Mouse (Mus musculus) forebrain, embryonic 15.5 days (tissue): ENCODE data around the gene Fam219a. TPM values are rescaled to one million over a fixed set of nuclear protein-coding genes. Genes with fewer than 3 reads are reported as not detected.

Experiments
- ATAC-seq: fragments of 200-750 bp; cut with Nextera tagmentation; replicated peaks from 2 replicates; pipeline ENCODE4 v1.8.0; 2017; ENCODE audit warnings: mild to moderate bottlenecking, moderate TSS enrichment, moderate library complexity
- H3K27ac ChIP-seq: fragments of 300-500 bp; sonication (generic); replicated peaks from 2 replicates; pipeline ENCODE4 v1.5.1; 2015; ENCODE audit warnings: mild to moderate bottlenecking, inconsistent platforms
- H3K27me3 ChIP-seq: fragments of 300-500 bp; sonication (generic); 2 replicates; pipeline ENCODE4 v1.6.1; 2015; ENCODE audit warnings: inconsistent platforms
- H3K36me3 ChIP-seq: fragments of 300-500 bp; sonication (generic); 2 replicates; pipeline ENCODE4 v1.6.1; 2015; ENCODE audit warnings: mild to moderate bottlenecking, inconsistent platforms
- H3K4me1 ChIP-seq: fragments of 300-500 bp; sonication (generic); 2 replicates; pipeline ENCODE4 v1.6.1; 2015; ENCODE audit warnings: inconsistent platforms
- H3K4me2 ChIP-seq: fragments of 300-500 bp; sonication (generic); replicated peaks from 2 replicates; pipeline ENCODE4 v1.6.1; 2015; ENCODE audit warnings: mild to moderate bottlenecking, inconsistent platforms
- H3K4me3 ChIP-seq: fragments of 300-500 bp; sonication (generic); 2 replicates; pipeline ENCODE4 v1.5.1; 2015; ENCODE audit warnings: mild to moderate bottlenecking, inconsistent platforms
- H3K9ac ChIP-seq: fragments of 300-500 bp; sonication (generic); replicated peaks from 2 replicates; pipeline ENCODE4 v1.6.1; 2015; ENCODE audit warnings: mild to moderate bottlenecking, inconsistent platforms
- H3K9me3 ChIP-seq: fragments of 300-500 bp; sonication (generic); 2 replicates; pipeline ENCODE4 v1.6.1; 2016; ENCODE audit warnings: inconsistent platforms
- WGBS: fragments of 180-500 bp; shearing (Covaris S2); methylation state at CpG from one replicate; pipeline ENCODE4 v1.1.7; 2015; ENCODE audit warnings: mixed read lengths; 5-methylcytosine and 5-hydroxymethylcytosine counted together
- polyA plus RNA-seq: library from polyadenylated mRNA; unstranded; fragments of >200 nt; fragmentation: Nextera tagmentation; extraction: Ambion mirVana; gene quantifications from 2 replicates; pipeline ENCODE4 v1.2.1, GENCODE M21; 2015

Gene Fam219a
- polyA plus RNA-seq, 1 experiment from 2014 or later: 14.7 TPM

GRCm38 (mm10) chr4:41573492-41573891, 4.2 kb upstream of the Fam219a start:
- Histone ChIP-seq H3K9me3 (no peaks in the 10 kb centered on the region), H3K4me1 (peaks cover 20% of the 10 kb centered on the region), H3K9ac (no peak overlapping the region), H3K4me2 (no peak overlapping the region), H3K36me3 (no peaks in the 10 kb centered on the region), H3K4me3 (no peak overlapping the region), H3K27me3 (no peaks in the 10 kb centered on the region), H3K27ac (no peak overlapping the region)
- no peak for ATAC-seq
- 48% methylated on average over 4 of the region's 4 CpGs for WGBS

DNA sequence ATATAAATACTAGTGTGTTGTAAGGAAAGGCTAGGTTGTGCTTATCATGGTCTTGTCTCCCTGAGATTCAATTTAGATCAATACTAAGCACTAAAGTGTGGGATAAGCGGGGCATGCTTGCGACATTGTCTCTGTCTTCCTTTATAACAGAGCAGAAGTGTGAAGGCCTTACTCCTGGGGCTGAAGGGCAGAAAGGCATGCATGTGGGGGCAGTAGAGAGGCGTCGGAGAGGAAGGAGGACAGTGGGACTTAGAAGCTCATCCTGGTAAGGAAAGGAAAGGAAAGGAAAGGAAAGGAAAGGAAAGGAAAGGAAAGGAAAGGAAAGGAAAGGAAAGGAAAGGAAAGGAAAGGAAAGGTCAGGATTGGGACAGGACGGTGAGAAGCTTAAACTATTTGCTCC, 2.2 kb upstream of the Fam219a start:
- H3K4me2 ChIP-seq: no peak overlapping the region
- 24% methylated on average over 5 of the region's 5 CpGs for WGBS
- H3K4me1 ChIP-seq: peaks cover 27% of the 10 kb centered on the region
- H3K4me3 ChIP-seq: no peak overlapping the region
- H3K36me3 ChIP-seq: no peaks in the 10 kb centered on the region
- no peaks in the 10 kb centered on the region for H3K9me3 ChIP-seq
- no peak for ATAC-seq
- no peaks in the 10 kb centered on the region for H3K27me3 ChIP-seq
- no peak overlapping the region for H3K9ac ChIP-seq
- H3K27ac ChIP-seq: no peak overlapping the region

DNA sequence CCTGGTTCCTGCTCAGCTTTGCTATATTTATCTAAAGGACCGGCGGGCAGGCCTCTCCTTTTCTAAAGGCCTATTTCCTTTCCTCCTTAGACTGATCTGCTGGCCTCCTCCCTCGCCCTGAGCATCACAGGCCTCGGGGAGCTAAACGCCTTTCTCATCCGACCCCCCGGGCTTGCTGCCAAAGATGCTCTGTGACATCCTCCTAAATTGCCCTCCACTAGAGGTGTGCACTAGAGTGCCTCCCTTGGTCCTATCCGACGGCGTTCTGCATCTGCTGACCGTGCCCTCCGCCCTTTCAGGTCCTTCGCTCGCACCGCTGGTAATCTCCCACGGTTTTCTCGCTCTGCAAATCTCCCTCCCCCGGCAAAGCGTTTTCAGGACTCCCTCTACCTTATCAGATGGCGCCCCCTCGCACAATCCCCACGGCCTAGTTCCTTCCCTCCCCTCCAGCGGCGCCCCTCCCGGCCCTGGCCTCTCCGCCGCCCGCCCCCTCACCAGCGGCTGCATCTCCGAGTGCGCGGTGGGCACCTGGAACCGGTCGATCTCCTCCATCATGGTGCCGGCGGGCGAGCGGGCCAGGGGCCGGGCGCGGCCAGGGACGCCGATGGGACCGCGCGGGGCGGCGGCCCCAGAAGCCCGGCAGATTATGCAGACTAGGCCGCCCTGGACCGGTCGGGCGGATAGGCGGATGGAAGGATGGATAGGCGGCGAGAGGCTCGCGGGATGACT, 492 bp downstream of the Fam219a start:
- Histone ChIP-seq H3K36me3 (no peaks in the 10 kb centered on the region), H3K4me3 (peak overlapping the region; percentile 80), H3K27ac (peak overlapping the region; percentile 92), H3K4me2 (peak overlapping the region; percentile 53), H3K9ac (peak overlapping the region; percentile 81), H3K9me3 (no peaks in the 10 kb centered on the region), H3K27me3 (no peaks in the 10 kb centered on the region), H3K4me1 (peaks cover 35% of the 10 kb centered on the region)
- under 1% methylated on average over 55 of the region's 58 CpGs for WGBS
- ATAC-seq: peak; percentile 21

DNA sequence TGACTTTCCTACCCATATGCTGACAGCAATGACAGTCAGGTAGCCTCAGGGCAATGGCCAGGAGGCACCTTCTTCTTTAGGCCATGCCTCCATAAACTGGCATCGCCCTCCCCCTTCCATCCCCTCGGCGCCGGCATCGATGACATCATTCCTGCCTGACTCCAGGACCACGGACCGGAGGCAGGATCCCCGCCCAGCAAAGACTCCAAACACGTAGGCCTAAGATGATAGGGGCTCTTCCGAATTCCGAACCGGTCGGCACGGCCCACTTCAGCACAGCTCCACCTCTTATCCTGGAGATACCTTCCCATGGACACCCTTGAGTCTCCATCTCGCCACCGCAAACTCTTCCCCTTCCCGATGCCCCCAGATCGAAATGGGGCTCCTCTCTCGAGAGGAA, 1.1 kb downstream of the Fam219a start:
- ATAC-seq: no peak
- H3K4me1 ChIP-seq: peaks cover 29% of the 10 kb centered on the region
- peak overlapping the region; percentile 92 for H3K27ac ChIP-seq

DNA sequence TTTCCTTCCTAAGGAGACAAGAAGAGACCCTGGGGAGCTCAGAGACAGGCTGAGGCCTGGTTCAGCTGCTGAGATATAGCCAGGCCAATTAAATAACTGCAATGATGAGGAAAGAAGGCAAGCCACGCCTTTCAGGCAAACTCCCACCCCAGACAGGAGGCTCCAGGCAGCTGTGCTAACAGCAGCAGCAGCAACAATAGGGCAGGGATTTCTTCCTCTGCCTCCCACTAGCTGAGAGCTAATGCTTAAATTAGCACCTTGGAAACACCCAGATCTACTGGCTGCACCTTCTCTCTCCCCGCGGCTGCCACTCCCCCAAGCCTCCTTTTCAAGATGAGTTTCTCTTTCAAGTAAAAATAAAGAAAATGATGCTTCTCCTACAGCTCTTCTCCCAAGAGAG, 3.2 kb downstream of the Fam219a start:
- Histone ChIP-seq H3K4me2 (no peak overlapping the region), H3K9ac (no peak overlapping the region), H3K27me3 (no peaks in the 10 kb centered on the region), H3K27ac (no peak overlapping the region), H3K4me3 (no peak overlapping the region), H3K9me3 (no peaks in the 10 kb centered on the region), H3K4me1 (peaks cover 28% of the 10 kb centered on the region), H3K36me3 (no peaks in the 10 kb centered on the region)
- WGBS: 7% methylated on average over 3 of the region's 3 CpGs
- no peak for ATAC-seq

More for the DNA sequence above, 1.1 kb downstream of the Fam219a start:
- peak overlapping the region; percentile 80 for H3K4me3 ChIP-seq
- peak overlapping the region; percentile 53 for H3K4me2 ChIP-seq
- no peaks in the 10 kb centered on the region for H3K36me3 ChIP-seq
- WGBS: 4% methylated on average over 19 of the region's 19 CpGs
- no peaks in the 10 kb centered on the region for H3K27me3 ChIP-seq
- H3K9ac ChIP-seq: peak overlapping the region; percentile 81
- no peaks in the 10 kb centered on the region for H3K9me3 ChIP-seq

DNA sequence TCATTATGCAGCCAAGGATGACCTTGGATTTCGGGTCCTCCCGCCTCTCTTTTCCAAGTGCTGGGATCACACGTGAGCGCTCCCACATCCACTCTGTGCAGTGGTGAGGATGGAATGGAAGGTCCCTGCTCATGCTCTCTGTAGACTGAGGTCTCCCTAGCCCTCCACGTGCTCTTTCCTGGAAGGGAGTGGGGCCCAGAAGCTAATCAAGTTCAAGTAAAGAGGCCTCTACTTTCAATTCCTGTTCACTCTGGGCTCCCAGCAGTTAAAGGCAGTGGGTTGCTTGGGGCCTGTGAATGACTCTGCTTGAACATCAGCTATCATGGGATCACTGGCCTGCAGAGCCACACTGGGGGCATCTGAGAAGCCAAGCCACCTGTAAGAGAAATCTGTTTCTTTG, 6.0 kb downstream of the Fam219a start:
- Histone ChIP-seq H3K9ac (no peak overlapping the region), H3K36me3 (no peaks in the 10 kb centered on the region), H3K4me3 (no peak overlapping the region), H3K4me1 (peaks cover 25% of the 10 kb centered on the region), H3K4me2 (no peak overlapping the region), H3K27ac (no peak overlapping the region), H3K9me3 (no peaks in the 10 kb centered on the region), H3K27me3 (no peaks in the 10 kb centered on the region)
- no peak for ATAC-seq
- 92% methylated on average over 5 of the region's 5 CpGs for WGBS

DNA sequence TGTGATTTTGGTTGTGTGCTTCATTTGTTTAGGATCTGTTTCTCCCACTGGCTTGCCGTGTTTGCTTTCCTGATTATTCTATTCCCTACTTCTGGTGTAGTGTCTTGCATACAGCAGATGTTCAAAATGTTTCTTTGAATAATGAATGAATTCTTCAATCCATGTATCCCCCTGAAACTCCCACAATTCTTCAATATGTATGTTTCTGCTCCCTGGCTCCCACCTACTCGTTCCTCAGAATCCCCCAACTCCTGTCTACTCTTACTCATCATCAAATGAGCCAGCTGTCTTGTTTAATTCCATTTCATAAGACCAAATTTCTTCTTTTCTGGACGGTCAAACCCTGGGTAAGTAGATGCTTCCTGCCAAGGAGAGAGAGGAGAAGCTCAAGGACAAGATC, 12.2 kb downstream of the Fam219a start:
- H3K9ac ChIP-seq: no peak overlapping the region
- no peak overlapping the region for H3K4me2 ChIP-seq
- no peak for ATAC-seq
- peaks cover 18% of the 10 kb centered on the region for H3K4me1 ChIP-seq
- H3K27me3 ChIP-seq: no peaks in the 10 kb centered on the region
- no peak overlapping the region; the same call in 1 of the 2 replicates for H3K27ac ChIP-seq
- no peaks in the 10 kb centered on the region for H3K36me3 ChIP-seq
- H3K9me3 ChIP-seq: no peaks in the 10 kb centered on the region
- H3K4me3 ChIP-seq: no peak overlapping the region
- 69% methylated on average over 3 of the region's 3 CpGs for WGBS

- Histone ChIP-seq H3K9me3 (no peaks in the 10 kb centered on the region), H3K4me2 (no peak overlapping the region), H3K4me1 (peaks cover 18% of the 10 kb centered on the region), H3K27ac (no peak overlapping the region; the same call in 1 of the 2 replicates), H3K27me3 (no peaks in the 10 kb centered on the region), H3K36me3 (no peaks in the 10 kb centered on the region), H3K4me3 (no peak overlapping the region), H3K9ac (no peak overlapping the region)
- 57% methylated on average over 5 of the region's 5 CpGs for WGBS
- ATAC-seq: no peak
These were observed 12.9 kb downstream of the Fam219a start for GRCm38 (mm10) chr4:41556311-41556953.

GRCm38 (mm10) chr4:41554994-41555663, 14.2 kb downstream of the Fam219a start:
- no peak for ATAC-seq
- no peak overlapping the region for H3K4me2 ChIP-seq
- peaks cover 18% of the 10 kb centered on the region for H3K4me1 ChIP-seq
- no peaks in the 10 kb centered on the region for H3K27me3 ChIP-seq
- no peak overlapping the region for H3K9ac ChIP-seq
- H3K9me3 ChIP-seq: no peaks in the 10 kb centered on the region
- no peaks in the 10 kb centered on the region for H3K36me3 ChIP-seq
- WGBS: 73% methylated on average over 14 of the region's 14 CpGs
- H3K4me3 ChIP-seq: no peak overlapping the region
- H3K27ac ChIP-seq: no peak overlapping the region

- no peak for ATAC-seq
- Histone ChIP-seq H3K27ac (no peak overlapping the region), H3K4me3 (no peak overlapping the region), H3K36me3 (no peaks in the 10 kb centered on the region), H3K4me1 (peaks cover 21% of the 10 kb centered on the region), H3K27me3 (no peaks in the 10 kb centered on the region), H3K9me3 (no peaks in the 10 kb centered on the region), H3K4me2 (no peak overlapping the region), H3K9ac (no peak overlapping the region)
- WGBS: 77% methylated on average over 11 of the region's 11 CpGs
These were observed 16.2 kb downstream of the Fam219a start for GRCm38 (mm10) chr4:41553116-41553515.

DNA sequence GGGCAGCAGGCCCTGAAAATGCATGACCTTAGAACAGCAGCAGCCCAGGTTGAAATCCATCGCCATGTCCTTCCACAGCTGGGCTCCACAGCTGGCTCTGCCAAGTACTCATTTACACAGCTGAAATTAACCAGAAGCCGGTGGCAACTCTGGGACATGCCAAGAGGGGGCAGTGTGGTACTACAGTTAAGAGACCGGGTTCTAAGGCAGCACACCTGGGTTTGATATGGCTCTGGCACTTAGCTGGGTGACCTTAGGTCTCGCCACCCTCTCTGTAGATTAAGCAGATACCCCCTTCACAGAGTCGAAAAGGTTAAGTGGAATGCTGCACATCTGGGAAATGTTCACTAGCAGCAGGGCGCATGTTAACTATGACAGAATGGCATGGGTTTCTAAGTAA, 16.8 kb downstream of the Fam219a start:
- Histone ChIP-seq H3K4me2 (no peak overlapping the region), H3K27me3 (no peaks in the 10 kb centered on the region), H3K9ac (no peak overlapping the region), H3K9me3 (no peaks in the 10 kb centered on the region), H3K36me3 (no peaks in the 10 kb centered on the region), H3K4me3 (no peak overlapping the region), H3K27ac (no peak overlapping the region), H3K4me1 (peaks cover 17% of the 10 kb centered on the region)
- ATAC-seq: no peak; the same call in 1 of the 2 replicates
- WGBS: 43% methylated on average over 6 of the region's 6 CpGs

DNA sequence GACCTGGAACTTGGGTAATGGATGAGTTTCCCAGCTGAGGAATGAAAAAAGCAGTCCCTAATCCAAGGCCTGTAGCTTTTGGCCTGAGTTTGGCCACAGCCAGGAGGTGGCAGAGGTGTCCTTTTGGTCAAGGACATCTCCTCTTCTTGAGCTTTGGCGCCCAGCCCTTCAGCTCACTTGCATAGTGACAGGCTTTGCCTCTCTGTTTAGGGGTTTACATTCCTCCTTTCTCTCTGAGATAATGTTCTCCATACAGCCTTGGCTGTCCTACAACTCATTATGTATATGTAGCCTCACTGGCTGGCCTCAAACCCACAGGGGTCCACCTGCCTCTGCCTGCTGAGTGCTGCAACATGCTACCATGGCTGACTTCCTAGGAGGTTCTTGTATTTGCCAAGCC, 22.3 kb downstream of the Fam219a start:
- H3K27ac ChIP-seq: no peak overlapping the region
- H3K4me3 ChIP-seq: no peak overlapping the region
- no peak for ATAC-seq
- WGBS: 92% methylated on average over 1 of the region's 1 CpGs
- H3K4me1 ChIP-seq: peaks cover 25% of the 10 kb centered on the region
- no peaks in the 10 kb centered on the region for H3K36me3 ChIP-seq
- no peak overlapping the region for H3K9ac ChIP-seq
- no peaks in the 10 kb centered on the region for H3K9me3 ChIP-seq
- no peak overlapping the region for H3K4me2 ChIP-seq
- H3K27me3 ChIP-seq: no peaks in the 10 kb centered on the region
